Mouse (Mus musculus) lung, adult 2 months (tissue): ENCODE measurements around the gene Tlx3.

Source experiments
- CTCF ChIP-seq: fragments of 200-500 bp; IDR thresholded peaks from 2 replicates; pipeline ENCODE4 v1.5.1; 2011; ENCODE audit warnings: mild to moderate bottlenecking, low read length, control low read depth; ENCODE audit not compliant: insufficient read depth
- POLR2A ChIP-seq: fragments of 200-500 bp; IDR thresholded peaks from 2 replicates; pipeline ENCODE4 v1.6.1; 2011; ENCODE audit warnings: low read depth, mild to moderate bottlenecking, control low read depth, low read length, borderline replicate concordance; ENCODE audit errors: extremely low read depth

- TF ChIP-seq CTCF = no peak
- no peak for TF ChIP-seq POLR2A
Measured at GRCm38 (mm10) chr11:33201626-33202010, 1.8 kb downstream of the Tlx3 start.
